22 mouse cellular contexts compared by ENCODE assay signal in genomic region chr8:106219620-106220019, GRCm38 (mm10). TPM values are rescaled to one million over a fixed set of nuclear protein-coding genes. Genes with fewer than 3 reads are reported as not detected.
DNase-seq lines count a peak whose midpoint lies in the region; ATAC-seq and TF ChIP-seq lines count a peak whose summit lies in the region.
"Had no signal": no experiment of that assay in that cellular context is flagged by ENCODE, and none has a peak within 500 bp of the region (broad histone marks: within the 10 kb centered on the region; RNA-seq: fewer than 3 reads in every experiment).

No protein-coding gene starts in this region.

- H3K4me1 ChIP-seq in forebrain, postnatal 0 days (ENCODE audit: insufficient read depth) = no peaks in the 10 kb centered on the region
- H3K4me1 ChIP-seq in forebrain, embryonic 16.5 days (replicated peaks; ENCODE audit: control insufficient read depth, insufficient read depth, low read length) = no peaks in the 10 kb centered on the region
- no peaks in the 10 kb centered on the region for H3K4me1 ChIP-seq in midbrain, embryonic 14.5 days (ENCODE audit: control insufficient read depth, insufficient read depth, low read length)
- no peaks in the 10 kb centered on the region for H3K4me1 ChIP-seq in midbrain, embryonic 11.5 days (ENCODE audit: control insufficient read depth, insufficient read depth, low read length)
- H3K4me1 ChIP-seq in stomach, postnatal 0 days (replicated peaks; ENCODE audit: control insufficient read depth, insufficient read depth) = no peaks in the 10 kb centered on the region
- H3K4me1 ChIP-seq in neural tube, embryonic 15.5 days = no peaks in the 10 kb centered on the region
- H3K4me1 ChIP-seq: embryonic facial prominence, embryonic 10.5 days; forebrain, embryonic 15.5 days; hindbrain, embryonic 15.5 days; intestine, embryonic 15.5 days; limb, embryonic 10.5 days; lung, embryonic 15.5 days had no signal

- peaks cover 52% of the 10 kb centered on the region for H3K36me3 ChIP-seq in forebrain, postnatal 0 days (ENCODE audit: insufficient read depth)
- H3K36me3 ChIP-seq in forebrain, embryonic 16.5 days (ENCODE audit: control insufficient read depth, insufficient read depth) = peaks cover 6% of the 10 kb centered on the region
- peaks cover 85% of the 10 kb centered on the region for H3K36me3 ChIP-seq in midbrain, embryonic 14.5 days (ENCODE audit: control insufficient read depth, insufficient read depth, low read length)
- no peaks in the 10 kb centered on the region; the same call in none of the 2 replicates for H3K36me3 ChIP-seq in midbrain, embryonic 11.5 days (ENCODE audit: control insufficient read depth, insufficient read depth, low read length)
- peaks cover 3% of the 10 kb centered on the region; the same call in 1 of the 2 replicates for H3K36me3 ChIP-seq in stomach, postnatal 0 days (ENCODE audit: control insufficient read depth, insufficient read depth, low read length)
- H3K36me3 ChIP-seq in neural tube, embryonic 15.5 days = peaks cover 83% of the 10 kb centered on the region

- no peak for TF ChIP-seq EP300 in stomach, postnatal 0 days (optimal IDR thresholded peaks at IDR 0.05)

- no peak overlapping the region for H3K27ac ChIP-seq in forebrain, postnatal 0 days (ENCODE audit: low read depth, low read length)
- H3K27ac ChIP-seq in forebrain, embryonic 16.5 days (ENCODE audit: low read length) = no peak overlapping the region
- H3K27ac ChIP-seq in layer of hippocampus, adult 2 months = no peak overlapping the region
- no peak overlapping the region for H3K27ac ChIP-seq in midbrain, embryonic 14.5 days (replicated peaks; ENCODE audit: low read depth, low read length)
- no peak overlapping the region for H3K27ac ChIP-seq in midbrain, embryonic 11.5 days (ENCODE audit: low read depth, low read length)
- no peak overlapping the region for H3K27ac ChIP-seq in stomach, postnatal 0 days (replicated peaks)
- H3K27ac ChIP-seq in neural tube, embryonic 15.5 days (replicated peaks) = no peak overlapping the region
- H3K27ac ChIP-seq: embryonic facial prominence, embryonic 10.5 days; forebrain, embryonic 15.5 days; hindbrain, embryonic 15.5 days; intestine, embryonic 15.5 days; limb, embryonic 10.5 days; lung, embryonic 15.5 days had no signal

- WGBS in forebrain, postnatal 0 days = 93% methylated on average over 3 of the region's 3 CpGs
- 95% methylated on average over 3 of the region's 3 CpGs for WGBS in forebrain, embryonic 16.5 days
- 92% methylated on average over 3 of the region's 3 CpGs for WGBS in midbrain, embryonic 14.5 days
- WGBS in midbrain, embryonic 11.5 days = 88% methylated on average over 3 of the region's 3 CpGs
- 93% methylated on average over 3 of the region's 3 CpGs for WGBS in stomach, postnatal 0 days
- WGBS in neural tube, embryonic 15.5 days = 91% methylated on average over 3 of the region's 3 CpGs

- peak; percentile 33; the same call in 1 of the 2 replicates for TF ChIP-seq CTCF in forebrain, postnatal 0 days (IDR thresholded peaks at IDR 0.05; ENCODE audit: low read depth)
- TF ChIP-seq CTCF in layer of hippocampus, adult 2 months (conservative IDR thresholded peaks at IDR 0.05) = peak; percentile 47
- peak; percentile 56 for TF ChIP-seq CTCF in stomach, postnatal 0 days (IDR thresholded peaks at IDR 0.05; ENCODE audit: low read depth)

- no peaks in the 10 kb centered on the region for H3K27me3 ChIP-seq in forebrain, postnatal 0 days (ENCODE audit: insufficient read depth, low read length)
- no peaks in the 10 kb centered on the region for H3K27me3 ChIP-seq in forebrain, embryonic 16.5 days (replicated peaks; ENCODE audit: control insufficient read depth, insufficient read depth, low read length)
- H3K27me3 ChIP-seq in midbrain, embryonic 14.5 days (ENCODE audit: control insufficient read depth, insufficient read depth, low read length) = no peaks in the 10 kb centered on the region
- no peaks in the 10 kb centered on the region for H3K27me3 ChIP-seq in midbrain, embryonic 11.5 days (ENCODE audit: control insufficient read depth, insufficient read depth, low read length)
- no peaks in the 10 kb centered on the region for H3K27me3 ChIP-seq in stomach, postnatal 0 days (ENCODE audit: control insufficient read depth, insufficient read depth, low read length)
- no peaks in the 10 kb centered on the region for H3K27me3 ChIP-seq in neural tube, embryonic 15.5 days (replicated peaks)
- H3K27me3 ChIP-seq: forebrain, embryonic 15.5 days; hindbrain, embryonic 15.5 days; intestine, embryonic 15.5 days; lung, embryonic 15.5 days had no signal

- no peak overlapping the region for H3K4me2 ChIP-seq in forebrain, postnatal 0 days (ENCODE audit: low read depth)
- H3K4me2 ChIP-seq in forebrain, embryonic 16.5 days (ENCODE audit: low read length) = no peak overlapping the region
- no peak overlapping the region for H3K4me2 ChIP-seq in midbrain, embryonic 14.5 days (ENCODE audit: low read length)
- no peak overlapping the region for H3K4me2 ChIP-seq in midbrain, embryonic 11.5 days
- no peak overlapping the region for H3K4me2 ChIP-seq in stomach, postnatal 0 days (replicated peaks; ENCODE audit: low read depth)
- H3K4me2 ChIP-seq in neural tube, embryonic 15.5 days = no peak overlapping the region
- H3K4me2 ChIP-seq: forebrain, embryonic 15.5 days; hindbrain, embryonic 15.5 days; intestine, embryonic 15.5 days; lung, embryonic 15.5 days had no signal

- no peak overlapping the region for H3K9ac ChIP-seq in forebrain, postnatal 0 days
- no peak overlapping the region for H3K9ac ChIP-seq in forebrain, embryonic 16.5 days (replicated peaks; ENCODE audit: low read depth, low read length)
- H3K9ac ChIP-seq in midbrain, embryonic 14.5 days (replicated peaks; ENCODE audit: low read length) = no peak overlapping the region
- H3K9ac ChIP-seq in midbrain, embryonic 11.5 days (ENCODE audit: low read length) = no peak overlapping the region
- H3K9ac ChIP-seq in stomach, postnatal 0 days (ENCODE audit: low read length) = no peak overlapping the region
- no peak overlapping the region for H3K9ac ChIP-seq in neural tube, embryonic 15.5 days (replicated peaks)
- H3K9ac ChIP-seq: forebrain, embryonic 15.5 days; hindbrain, embryonic 15.5 days; intestine, embryonic 15.5 days; lung, embryonic 15.5 days had no signal

- peak; percentile 10 for DNase-seq in forebrain, postnatal 0 days
- DNase-seq in layer of hippocampus, adult 2 months (ENCODE audit: low spot score in 2 of 2) = no peak
- DNase-seq in layer of hippocampus, postnatal 36 days = no peak
- DNase-seq in midbrain, embryonic 14.5 days = peak; percentile 20
- DNase-seq in midbrain, embryonic 11.5 days (ENCODE audit: low spot score, missing footprints) = no peak
- DNase-seq in stomach, postnatal 0 days (ENCODE audit: low spot score) = no peak
- DNase-seq: adrenal gland, adult 8-10 months; cerebellum, adult 9-10 months; gastrocnemius, postnatal 25 days; heart, postnatal 36 days; kidney, postnatal 4 days; layer of hippocampus, adult 9-11 months; right cerebral cortex, postnatal 14 days; thymus, postnatal 14 days had no signal

- H3K4me3 ChIP-seq in forebrain, postnatal 0 days (ENCODE audit: low read depth, low read length) = no peak overlapping the region
- no peak overlapping the region for H3K4me3 ChIP-seq in forebrain, embryonic 16.5 days (replicated peaks; ENCODE audit: low read length)
- H3K4me3 ChIP-seq in layer of hippocampus, adult 2 months = no peak overlapping the region
- no peak overlapping the region for H3K4me3 ChIP-seq in midbrain, embryonic 14.5 days (replicated peaks; ENCODE audit: low read depth, low read length)
- no peak overlapping the region for H3K4me3 ChIP-seq in midbrain, embryonic 11.5 days (ENCODE audit: low read depth, low read length)
- no peak overlapping the region for H3K4me3 ChIP-seq in stomach, postnatal 0 days (ENCODE audit: low read depth, low read length)
- H3K4me3 ChIP-seq in neural tube, embryonic 15.5 days (replicated peaks) = no peak overlapping the region
- H3K4me3 ChIP-seq: embryonic facial prominence, embryonic 10.5 days; forebrain, embryonic 15.5 days; hindbrain, embryonic 15.5 days; intestine, embryonic 15.5 days; limb, embryonic 10.5 days; lung, embryonic 15.5 days had no signal

- ATAC-seq in forebrain, postnatal 0 days = no peak
- ATAC-seq in forebrain, embryonic 16.5 days = no peak
- ATAC-seq in midbrain, embryonic 14.5 days (ENCODE audit: low FRiP score, low TSS enrichment) = no peak
- no peak for ATAC-seq in midbrain, embryonic 11.5 days (ENCODE audit: low FRiP score)
- no peak for ATAC-seq in stomach, postnatal 0 days (ENCODE audit: low FRiP score, low TSS enrichment)
- ATAC-seq in neural tube, embryonic 15.5 days (ENCODE audit: low FRiP score) = no peak
- ATAC-seq: forebrain, embryonic 15.5 days; intestine, embryonic 15.5 days had no signal

- H3K9me3 ChIP-seq in forebrain, postnatal 0 days (ENCODE audit: low read length) = no peaks in the 10 kb centered on the region
- H3K9me3 ChIP-seq in forebrain, embryonic 16.5 days (ENCODE audit: control insufficient read depth, low read length) = no peaks in the 10 kb centered on the region
- no peaks in the 10 kb centered on the region for H3K9me3 ChIP-seq in midbrain, embryonic 14.5 days (ENCODE audit: control insufficient read depth, low read length)
- H3K9me3 ChIP-seq in midbrain, embryonic 11.5 days (ENCODE audit: control insufficient read depth, low read length) = no peaks in the 10 kb centered on the region
- H3K9me3 ChIP-seq in stomach, postnatal 0 days (ENCODE audit: control insufficient read depth, low read length) = no peaks in the 10 kb centered on the region
- H3K9me3 ChIP-seq in neural tube, embryonic 15.5 days (replicated peaks) = no peaks in the 10 kb centered on the region
- H3K9me3 ChIP-seq: embryonic facial prominence, embryonic 10.5 days; forebrain, embryonic 15.5 days; hindbrain, embryonic 15.5 days; intestine, embryonic 15.5 days; limb, embryonic 10.5 days; lung, embryonic 15.5 days had no signal

RNA-seq across cellular contexts. Expression of gene Prmt7, which starts 8.9 kb away (rescaled TPM):
- 65.5 and 72.5 TPM in 2 replicates for total RNA-seq in forebrain, postnatal 0 days (2014; rRNA removed)
- polyA plus RNA-seq in forebrain, postnatal 0 days (2015; fragmentation: Nextera tagmentation; extraction: Ambion mirVana) = 47.0 and 49.6 TPM in 2 replicates
- 53.0 and 55.3 TPM in 2 replicates for polyA plus RNA-seq in forebrain, embryonic 16.5 days (2015; fragmentation: Nextera tagmentation; extraction: Ambion mirVana)
- total RNA-seq in layer of hippocampus, adult 2 months (2021) = 10 to 100 TPM; 34.2 to 38.2 TPM
- 10 to 100 TPM; 33.8 to 36.8 TPM for total RNA-seq in layer of hippocampus, postnatal 36 days (2021)
- 52.1 and 56.5 TPM in 2 replicates for polyA plus RNA-seq in midbrain, embryonic 14.5 days (2014; fragmentation: Nextera tagmentation; extraction: Ambion mirVana)
- 59.5 and 61.7 TPM in 2 replicates for polyA plus RNA-seq in midbrain, embryonic 11.5 days (2014; fragmentation: Nextera tagmentation; extraction: Ambion mirVana)
- polyA plus RNA-seq in stomach, postnatal 0 days (2015; fragmentation: Nextera tagmentation; extraction: Ambion mirVana) = 21.9 and 22.1 TPM in 2 replicates
- polyA plus RNA-seq in neural tube, embryonic 15.5 days (2015; fragmentation: Nextera tagmentation; extraction: Ambion mirVana) = 65.5 and 66.5 TPM in 2 replicates

RNA-seq across cellular contexts. Expression of gene Slc7a6os, which starts 8.9 kb away (rescaled TPM):
- total RNA-seq in forebrain, postnatal 0 days (2014; rRNA removed) = 59.3 and 73.1 TPM in 2 replicates
- polyA plus RNA-seq in forebrain, postnatal 0 days (2015; fragmentation: Nextera tagmentation; extraction: Ambion mirVana) = 32.4 and 36.3 TPM in 2 replicates
- polyA plus RNA-seq in forebrain, embryonic 16.5 days (2015; fragmentation: Nextera tagmentation; extraction: Ambion mirVana) = 37.7 and 40.8 TPM in 2 replicates
- 10 to 100 TPM; 25.8 to 30.4 TPM for total RNA-seq in layer of hippocampus, adult 2 months (2021)
- total RNA-seq in layer of hippocampus, postnatal 36 days (2021) = 10 to 100 TPM; 23.5 to 23.9 TPM
- polyA plus RNA-seq in midbrain, embryonic 14.5 days (2014; fragmentation: Nextera tagmentation; extraction: Ambion mirVana) = 32.3 and 32.9 TPM in 2 replicates
- 41.5 and 42.2 TPM in 2 replicates for polyA plus RNA-seq in midbrain, embryonic 11.5 days (2014; fragmentation: Nextera tagmentation; extraction: Ambion mirVana)
- polyA plus RNA-seq in stomach, postnatal 0 days (2015; fragmentation: Nextera tagmentation; extraction: Ambion mirVana) = 18.6 and 18.8 TPM in 2 replicates
- 36.2 and 36.8 TPM in 2 replicates for polyA plus RNA-seq in neural tube, embryonic 15.5 days (2015; fragmentation: Nextera tagmentation; extraction: Ambion mirVana)

RNA-seq across cellular contexts. Expression of gene Slc7a6, which starts 51.0 kb away (rescaled TPM):
- 29.9 and 43.6 TPM in 2 replicates for total RNA-seq in forebrain, postnatal 0 days (2014; rRNA removed)
- polyA plus RNA-seq in forebrain, postnatal 0 days (2015; fragmentation: Nextera tagmentation; extraction: Ambion mirVana) = 48.9 and 50.8 TPM in 2 replicates
- polyA plus RNA-seq in forebrain, embryonic 16.5 days (2015; fragmentation: Nextera tagmentation; extraction: Ambion mirVana) = 49.3 and 58.4 TPM in 2 replicates
- 10 to 100 TPM; 24.6 to 26.7 TPM for total RNA-seq in layer of hippocampus, adult 2 months (2021)
- 10 to 100 TPM; 22.2 to 32.7 TPM for total RNA-seq in layer of hippocampus, postnatal 36 days (2021)
- 76.1 and 77.8 TPM in 2 replicates for polyA plus RNA-seq in midbrain, embryonic 14.5 days (2014; fragmentation: Nextera tagmentation; extraction: Ambion mirVana)
- polyA plus RNA-seq in midbrain, embryonic 11.5 days (2014; fragmentation: Nextera tagmentation; extraction: Ambion mirVana) = 88.3 and 89.4 TPM in 2 replicates
- 24.3 and 25.8 TPM in 2 replicates for polyA plus RNA-seq in stomach, postnatal 0 days (2015; fragmentation: Nextera tagmentation; extraction: Ambion mirVana)
- polyA plus RNA-seq in neural tube, embryonic 15.5 days (2015; fragmentation: Nextera tagmentation; extraction: Ambion mirVana) = 55.6 and 61.5 TPM in 2 replicates

Comparison
In these comparisons a context has a peak if more than half of its experiments do, and no peak if none do; other contexts are left out.
1. DNase-seq: peak in forebrain, postnatal 0 days (single experiment) and midbrain, embryonic 14.5 days (single experiment); none in layer of hippocampus, adult 2 months (0 of 2), layer of hippocampus, postnatal 36 days (0 of 2), midbrain, embryonic 11.5 days (single experiment) and stomach, postnatal 0 days (single experiment).
2. Peak in every context shown above with its lines, with median percentiles within 50 percentile points of each other: CTCF ChIP-seq.